Mouse (Mus musculus): Measurements from ENCODE around the gene Camk1g.
A peak's percentile ranks its signal among the peaks of the same experiment; 100 is the strongest.

Gene Camk1g

DNA sequence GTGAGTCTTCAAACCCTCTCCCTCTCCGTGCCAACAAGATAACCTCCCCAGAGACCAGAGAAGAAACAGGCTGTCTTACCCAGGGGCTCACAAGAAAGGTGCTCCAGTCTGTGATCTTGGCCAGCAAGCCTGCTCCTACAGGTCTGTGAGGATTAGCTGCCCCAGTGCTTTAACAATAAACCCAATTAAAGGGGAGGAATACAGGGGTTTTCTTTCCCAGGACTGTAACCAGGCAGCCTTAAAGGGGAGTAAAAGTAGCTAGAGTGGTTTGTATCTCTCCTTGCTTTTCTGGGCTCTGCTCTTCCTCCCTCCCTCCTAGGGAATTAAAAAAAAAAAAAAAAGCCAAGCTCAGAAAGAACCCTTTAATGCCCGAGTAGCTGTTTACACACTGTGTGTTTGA is at the start of gene Camk1g:
TSS of gene Camk1g (minus strand) at position 203 of the 400 bp plus-strand sequence.
- peak; percentile 63 to 77 for DNase-seq (ENCODE audit: low spot score in 2 of 2)

DNA sequence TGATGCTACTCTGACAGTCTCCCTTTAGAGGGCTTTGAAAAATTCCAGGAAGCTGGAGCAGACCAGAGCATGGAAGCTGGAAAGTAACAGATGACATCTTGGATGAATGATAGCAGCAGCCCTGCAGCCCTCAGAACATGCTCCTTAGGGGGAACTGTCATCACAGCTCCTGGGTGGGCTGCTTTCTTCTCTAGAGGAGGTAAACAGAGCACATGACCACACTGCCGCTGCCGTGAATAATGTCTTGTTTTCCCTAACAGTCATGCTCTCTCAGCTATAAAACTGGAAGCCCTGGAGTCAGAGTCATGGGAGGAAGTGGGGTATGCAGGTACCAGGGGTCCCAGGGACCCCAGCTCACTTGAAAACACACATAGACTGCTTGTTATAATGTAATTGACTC is 49.1 kb upstream of the Camk1g start:
- DNase-seq (ENCODE audit: low spot score in 2 of 2): no peak

DNA sequence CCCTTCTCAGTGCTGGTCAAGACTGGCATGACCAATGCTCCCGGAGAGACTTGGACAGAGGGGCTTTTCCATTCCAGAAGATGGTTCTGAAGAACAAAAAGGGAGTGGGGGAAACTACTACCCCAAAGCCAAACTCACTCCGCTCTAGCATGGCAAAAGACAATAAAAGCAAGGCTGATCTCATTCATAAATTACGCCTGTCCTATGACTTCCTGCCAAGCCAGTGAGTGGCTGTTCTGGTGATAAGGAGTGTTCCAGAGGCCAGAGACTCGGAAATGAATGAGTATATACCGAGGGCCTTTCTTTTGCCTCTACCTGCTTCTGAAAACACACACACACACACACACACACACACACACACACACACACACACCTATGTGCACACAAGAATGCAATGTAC is 48.6 kb upstream of the Camk1g start:
- DNase-seq (ENCODE audit: low spot score in 2 of 2): no peak

DNA sequence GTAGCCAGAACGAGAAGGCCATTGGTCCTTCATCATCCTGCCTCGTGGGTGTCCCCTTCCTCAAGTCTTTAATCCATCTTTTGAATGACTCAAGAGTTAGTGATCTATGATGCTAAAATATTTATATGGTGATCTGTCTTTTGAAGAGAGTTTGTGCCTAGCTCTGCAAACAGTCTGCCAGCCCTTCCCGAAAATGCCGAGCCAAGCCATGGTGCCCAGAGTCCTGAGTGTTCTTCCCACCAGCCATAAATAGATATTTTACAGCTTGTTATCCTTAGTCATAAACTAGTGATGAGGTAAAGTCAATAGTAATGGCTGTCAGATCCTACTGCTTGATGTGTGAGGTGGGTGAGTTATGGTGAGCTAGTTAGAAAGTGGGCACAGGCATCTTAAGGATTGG is 44.0 kb upstream of the Camk1g start:
- no peak for DNase-seq (ENCODE audit: low spot score in 2 of 2)

DNA sequence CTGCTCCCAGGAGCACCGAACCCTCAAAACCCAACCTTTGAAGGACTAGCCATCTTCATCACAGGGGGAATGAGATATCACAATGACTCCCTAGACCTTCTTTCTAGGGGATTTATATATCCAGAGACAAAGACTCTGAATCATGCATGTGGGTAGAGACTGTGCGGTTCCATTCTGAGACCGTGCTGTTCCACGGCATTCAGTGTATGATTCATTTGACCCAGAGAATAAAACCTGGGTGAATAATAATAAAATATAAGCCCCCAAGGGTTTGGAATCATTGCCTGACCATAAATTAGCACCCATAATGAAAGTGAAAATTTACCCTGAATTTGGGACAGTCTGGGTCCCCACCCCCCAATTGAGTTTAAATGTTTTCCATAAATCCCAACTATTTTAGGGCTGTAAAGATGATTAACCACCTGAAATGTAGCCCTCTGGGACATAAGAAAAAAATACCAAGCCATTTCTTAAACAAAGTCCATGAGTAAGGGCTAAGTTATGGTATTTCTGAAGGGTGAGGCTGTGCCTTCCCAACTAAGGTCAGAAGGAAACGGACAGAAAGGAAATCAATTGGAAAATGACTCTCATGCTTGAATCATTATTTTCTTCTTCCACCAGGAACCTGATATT is 43.4 kb upstream of the Camk1g start:
- DNase-seq (ENCODE audit: low spot score in 2 of 2): no peak

DNA sequence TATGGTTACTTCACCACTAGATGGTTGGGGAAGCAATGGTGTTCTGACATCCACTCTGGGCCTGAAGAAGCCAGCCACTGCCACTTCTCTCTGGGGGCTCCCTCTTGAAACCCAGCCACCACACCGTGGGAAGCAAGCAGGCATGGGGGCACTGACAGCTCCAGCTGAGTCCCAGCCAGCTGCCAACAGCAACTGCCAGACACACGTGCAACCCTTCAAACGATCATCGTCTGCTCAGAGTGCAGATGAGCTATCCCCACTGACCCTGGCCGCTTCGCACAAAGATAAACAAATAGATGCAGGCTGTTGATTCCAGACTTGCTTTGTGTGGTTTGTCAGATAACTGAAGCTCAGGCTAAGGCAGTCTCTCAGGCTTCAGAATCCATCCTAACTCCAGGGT is 37.4 kb upstream of the Camk1g start:
- DNase-seq (ENCODE audit: low spot score in 2 of 2): no peak

DNA sequence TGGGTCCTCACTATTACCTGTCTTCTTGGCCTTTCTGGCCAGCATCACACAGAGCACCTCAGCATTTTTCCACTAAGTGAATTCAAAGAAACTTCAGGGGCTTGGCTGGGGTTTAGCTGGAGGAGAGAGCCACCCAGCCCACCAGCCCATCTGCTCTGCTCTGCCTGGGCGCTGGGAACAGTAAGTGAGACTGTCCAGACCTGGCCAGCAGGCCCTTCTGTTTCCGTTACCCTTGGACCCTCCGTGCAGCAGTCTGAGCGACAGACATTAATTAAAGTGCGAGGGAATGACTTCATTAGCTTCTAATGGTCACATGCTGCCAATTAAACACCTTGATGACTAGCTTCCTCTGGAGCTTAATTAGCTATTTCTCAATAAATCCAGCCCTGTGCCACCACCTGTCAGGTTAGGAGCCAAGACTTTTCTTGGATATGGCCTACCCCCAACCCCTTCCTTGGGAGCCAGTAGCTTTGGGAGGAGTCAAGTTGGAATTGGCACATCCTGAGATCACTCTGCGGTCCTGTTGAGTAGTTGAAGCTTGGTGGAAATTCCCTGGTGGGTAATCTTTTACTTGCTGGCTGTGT is 36.1 kb upstream of the Camk1g start:
- DNase-seq (ENCODE audit: low spot score in 2 of 2): no peak

DNA sequence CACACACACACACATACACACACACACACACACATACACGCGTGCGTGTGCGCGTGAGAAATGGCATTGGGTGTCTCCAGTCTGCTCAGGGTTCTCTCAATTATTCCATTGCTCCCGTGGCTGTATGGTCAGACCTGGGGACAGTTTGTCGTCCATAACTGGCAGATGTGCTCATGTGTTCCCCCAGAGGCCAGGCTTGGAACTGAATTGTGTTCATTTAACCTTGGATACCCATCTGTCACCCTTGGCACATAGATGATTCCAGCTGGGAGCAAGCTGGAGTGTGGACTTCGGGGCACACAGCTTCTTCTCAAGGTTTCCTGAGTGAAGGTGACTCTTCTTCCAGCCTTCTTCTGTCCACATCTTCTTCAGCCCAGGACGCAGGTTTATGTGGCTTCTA is 31.6 kb upstream of the Camk1g start:
- DNase-seq (ENCODE audit: low spot score in 2 of 2): no peak

DNA sequence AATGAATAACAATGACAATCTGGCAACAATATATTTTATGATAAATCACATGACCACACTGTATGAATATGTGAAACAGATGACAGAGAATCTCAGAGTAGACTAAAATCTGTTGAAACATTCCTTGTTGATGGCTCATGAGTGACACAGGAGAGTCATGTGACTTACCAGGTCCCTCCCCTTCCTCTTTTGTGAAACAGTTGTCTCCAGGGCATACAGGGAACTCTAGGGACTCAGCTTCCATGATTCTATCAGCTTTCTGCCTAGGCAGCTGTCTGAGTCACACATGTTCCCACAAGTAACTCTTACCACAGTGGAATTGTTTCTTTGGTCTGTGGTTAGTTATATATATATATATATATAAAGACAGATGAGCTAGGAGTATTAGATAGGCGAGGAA is 30.2 kb upstream of the Camk1g start:
- no peak for DNase-seq (ENCODE audit: low spot score in 2 of 2)

DNA sequence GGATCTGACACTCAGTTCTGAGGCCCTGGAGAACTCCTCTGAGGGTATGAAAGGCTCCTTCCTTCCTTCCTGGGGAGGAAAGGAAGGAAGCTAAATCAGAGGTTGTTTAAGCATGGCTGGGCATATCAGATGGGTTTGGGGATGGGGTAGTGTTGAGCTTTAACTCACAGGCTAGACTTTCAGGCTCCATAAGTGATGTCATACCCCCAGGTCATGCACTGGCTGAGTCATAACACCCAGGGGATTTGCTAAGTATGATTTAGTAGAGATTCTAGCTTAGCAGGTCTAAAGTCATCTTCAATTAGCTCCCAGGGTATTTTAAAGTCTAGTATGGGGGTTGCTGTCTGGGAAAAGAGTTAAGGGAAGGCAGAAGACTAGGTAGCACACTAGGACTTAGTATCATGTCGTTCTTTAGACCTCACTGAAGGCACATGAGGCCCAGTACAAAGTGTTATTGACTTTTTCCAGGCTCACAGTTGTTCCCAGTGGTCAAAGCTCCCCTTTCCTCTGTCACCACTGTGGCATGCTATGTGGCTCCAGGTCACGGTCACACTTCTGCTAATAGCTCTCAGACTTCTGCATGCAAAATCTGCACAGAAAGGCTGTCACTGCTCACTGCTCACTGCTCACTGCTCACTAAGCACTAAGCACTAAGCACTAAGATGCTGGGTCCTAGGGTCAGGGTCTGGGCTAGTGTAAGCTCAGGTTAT is 28.8 kb upstream of the Camk1g start:
- no peak for DNase-seq (ENCODE audit: low spot score in 2 of 2)

DNA sequence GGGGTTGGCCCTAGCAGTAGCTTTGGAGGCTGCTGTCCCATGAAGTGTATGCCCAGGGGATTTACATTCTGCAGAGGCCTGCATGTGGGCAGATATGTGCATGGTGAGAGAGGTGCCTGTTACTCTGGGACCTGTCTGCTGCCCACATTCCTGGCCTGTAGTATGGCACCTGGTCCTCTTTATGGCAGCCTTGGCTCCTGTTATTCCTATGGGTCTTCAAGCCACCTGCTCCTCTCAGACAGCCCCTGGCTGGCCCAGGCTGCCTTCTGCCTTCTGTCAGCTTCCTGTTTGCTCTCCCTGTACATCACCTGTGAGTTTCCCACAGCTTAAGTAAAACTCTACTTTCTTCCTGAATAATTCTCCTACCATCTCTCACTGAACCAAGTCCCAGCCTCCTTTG is 27.0 kb upstream of the Camk1g start:
- DNase-seq (ENCODE audit: low spot score in 2 of 2): no peak

DNA sequence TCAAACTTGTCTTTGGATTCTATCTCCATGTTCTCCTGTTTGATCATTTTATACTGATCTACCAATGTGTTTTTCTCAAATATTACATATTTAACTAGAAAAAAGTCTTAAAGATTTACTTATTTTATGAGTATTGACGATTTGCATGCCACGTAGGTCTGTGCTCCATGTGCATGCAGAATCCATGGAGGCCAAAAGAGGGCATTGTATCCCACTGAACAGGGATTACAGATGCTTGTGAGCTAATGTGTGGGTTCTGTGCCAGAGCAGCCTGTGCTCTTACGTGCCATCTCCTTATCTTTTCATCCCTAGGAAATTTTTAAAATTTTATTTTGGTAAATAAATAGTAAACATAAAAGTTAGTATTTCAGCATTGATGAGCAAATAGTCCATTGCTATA is 22.2 kb upstream of the Camk1g start:
- DNase-seq (ENCODE audit: low spot score in 2 of 2): no peak

DNA sequence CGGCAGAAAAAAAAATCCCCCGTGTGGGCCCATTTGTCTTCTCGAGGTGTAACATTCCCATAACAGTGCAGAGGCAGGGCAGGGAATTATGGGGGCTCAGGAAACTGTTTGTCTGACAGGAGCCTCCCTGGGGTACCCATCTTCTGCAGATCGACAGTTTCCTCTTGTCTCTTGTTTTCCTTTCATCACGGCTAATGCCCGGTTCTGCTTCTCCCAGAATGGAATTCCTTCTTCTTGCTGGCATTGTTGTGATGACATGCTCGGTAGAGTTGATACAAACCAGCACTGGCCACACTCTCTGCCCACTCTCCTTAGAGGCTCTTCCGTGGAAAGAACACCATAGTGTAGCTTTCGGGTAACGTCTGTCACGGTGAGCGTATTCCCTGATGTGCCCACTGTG is 19.9 kb upstream of the Camk1g start:
- DNase-seq (ENCODE audit: low spot score in 2 of 2): no peak

DNA sequence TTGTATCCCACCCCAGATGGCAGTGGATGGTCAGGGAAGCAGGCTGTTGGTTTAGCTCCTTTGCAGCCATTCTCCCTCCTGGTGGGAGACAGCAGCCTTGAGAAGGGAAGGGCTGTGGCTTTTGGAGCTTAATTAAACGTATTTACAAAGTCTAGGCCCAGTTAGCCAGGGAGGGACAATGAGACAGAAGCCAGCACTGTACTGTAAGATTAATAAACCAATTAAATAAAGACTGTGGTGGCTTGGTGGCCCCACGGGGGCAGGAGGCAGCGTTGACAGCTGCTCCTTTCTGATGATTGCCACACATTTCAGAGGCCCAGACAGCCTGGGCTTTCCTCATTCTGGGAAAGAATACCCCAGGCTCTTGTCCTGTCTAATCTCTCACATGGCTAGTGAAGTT is 19.4 kb upstream of the Camk1g start:
- DNase-seq (ENCODE audit: low spot score in 2 of 2): no peak

DNA sequence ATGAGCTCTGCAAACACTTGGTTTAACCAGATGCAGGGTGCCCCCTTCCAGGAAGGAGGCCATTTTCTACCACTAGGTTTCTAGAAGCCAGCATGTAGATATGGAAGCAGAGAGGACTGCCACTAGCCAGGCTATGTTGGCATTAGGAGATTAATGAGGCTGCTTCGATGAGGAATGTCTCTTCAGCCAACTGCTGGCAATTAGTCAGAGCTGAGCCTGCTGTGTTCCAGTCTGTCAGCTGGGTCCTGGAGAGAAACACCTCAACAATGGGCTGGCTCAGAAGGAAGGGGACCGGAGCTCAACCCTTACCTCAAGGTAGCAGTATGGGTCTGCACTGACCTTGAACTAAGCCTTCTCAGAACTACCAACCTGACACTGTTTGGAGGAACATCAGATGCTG is 17.1 kb upstream of the Camk1g start:
- DNase-seq (ENCODE audit: low spot score in 2 of 2): no peak

DNA sequence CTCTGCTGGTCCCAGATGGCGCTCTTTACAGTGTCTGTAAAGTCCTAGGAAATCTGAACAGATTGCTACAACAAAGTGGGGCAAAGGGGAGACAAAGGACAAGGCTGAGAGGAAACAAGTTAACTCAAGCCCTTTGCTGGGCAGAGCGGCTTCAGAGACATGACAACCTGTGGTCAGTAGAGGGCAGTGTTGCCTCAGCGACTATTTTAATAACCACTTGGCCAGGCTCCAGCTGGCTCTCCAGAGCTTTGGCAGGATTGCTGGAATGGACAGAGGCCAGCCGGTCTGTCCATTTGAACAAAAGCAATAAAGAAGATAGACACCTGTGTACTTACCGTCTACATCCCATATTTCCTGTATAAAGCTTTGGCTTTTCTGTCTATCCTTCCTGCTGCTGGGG is 16.0 kb upstream of the Camk1g start:
- DNase-seq (ENCODE audit: low spot score in 2 of 2): peak; percentile 87 to 89

DNA sequence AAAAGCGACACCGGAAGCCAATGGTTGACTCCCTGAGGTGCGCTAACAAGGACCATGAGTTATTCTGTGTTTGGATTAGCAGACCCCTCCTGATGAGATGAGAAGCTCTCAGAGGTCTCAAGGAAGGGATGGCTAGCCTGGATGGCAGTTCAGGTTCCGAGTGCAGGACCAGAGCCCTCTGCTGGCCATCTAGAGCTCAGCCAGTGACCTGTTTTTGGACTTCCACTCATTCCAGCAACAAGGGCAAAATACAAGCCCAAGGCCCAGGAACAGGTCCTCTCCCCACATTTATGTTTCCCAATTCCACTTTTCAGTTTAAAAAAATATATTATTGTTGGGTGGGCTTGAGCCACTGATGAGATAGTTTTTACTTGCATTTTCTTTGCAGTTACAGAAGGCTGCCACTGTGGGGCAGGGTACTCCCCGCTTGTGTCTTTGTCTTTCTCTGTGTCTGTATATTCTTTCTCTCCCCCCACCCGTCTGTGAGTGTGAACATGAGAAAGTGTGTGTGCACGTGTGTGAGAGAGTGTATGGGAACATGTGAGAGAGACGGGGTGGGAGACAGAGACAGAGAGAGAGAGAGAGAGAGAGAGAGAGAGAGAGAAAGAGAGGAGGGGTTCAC is 12.9 kb upstream of the Camk1g start:
- peak; percentile 49 to 58 for DNase-seq (ENCODE audit: low spot score in 2 of 2)

DNA sequence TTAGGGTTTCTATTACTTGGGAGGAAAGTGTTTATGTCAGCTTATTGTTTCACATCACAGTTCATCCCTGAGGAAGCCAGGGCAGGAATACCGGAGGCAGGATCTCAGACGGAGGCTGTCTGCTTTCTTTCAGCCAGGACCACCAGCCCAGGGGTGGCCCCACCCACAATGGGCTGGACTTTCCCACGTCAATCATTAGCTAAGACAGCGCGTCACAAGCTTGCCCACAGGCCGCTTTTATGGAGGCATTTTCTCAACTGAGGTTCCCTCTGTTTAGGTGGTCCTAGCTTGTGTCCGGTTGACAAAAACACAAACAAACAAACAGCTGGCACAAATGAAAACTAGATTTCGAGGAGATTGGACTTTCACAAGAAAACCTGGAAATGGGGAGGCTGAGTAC is 12.3 kb upstream of the Camk1g start:
- no peak for DNase-seq (ENCODE audit: low spot score in 2 of 2)

DNA sequence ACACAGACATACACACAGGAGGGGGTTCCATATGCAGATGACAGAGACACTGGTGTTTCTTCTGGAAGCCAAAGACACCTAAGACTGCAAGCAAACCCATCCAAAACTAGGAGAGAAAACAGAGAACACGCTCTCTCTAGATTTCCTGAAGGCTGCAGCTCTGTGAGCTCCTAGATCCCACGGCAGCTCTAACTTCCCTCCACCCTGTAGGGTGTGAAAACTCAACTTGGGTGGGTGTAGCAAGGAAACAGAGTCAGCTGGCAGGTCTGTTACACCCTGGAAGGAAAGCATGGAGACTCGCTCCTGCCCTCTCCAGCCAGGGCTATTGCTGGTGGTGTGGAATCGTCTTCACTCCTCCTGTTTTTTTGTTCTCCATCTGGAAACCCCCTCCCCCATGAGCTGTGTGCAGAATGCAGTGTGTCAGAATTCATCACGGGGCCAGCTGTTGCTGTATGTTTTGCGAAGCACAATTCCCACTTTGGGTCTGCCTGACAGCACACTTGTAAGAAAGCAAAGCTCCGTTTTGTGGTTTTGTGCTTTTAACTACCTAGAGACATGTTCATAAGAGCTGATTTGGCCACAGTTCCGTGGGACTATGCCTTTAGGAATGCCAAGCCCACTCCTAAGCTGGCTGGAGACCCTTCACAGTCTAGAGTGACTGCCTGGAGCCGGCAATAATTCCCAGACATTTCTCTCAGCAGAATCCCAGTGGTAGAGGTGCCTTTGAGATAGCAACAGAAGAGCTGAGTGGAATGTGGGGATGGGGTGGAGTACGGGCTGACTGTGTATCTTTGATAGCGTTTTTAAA is 11.7 kb upstream of the Camk1g start:
- DNase-seq (ENCODE audit: low spot score in 2 of 2): peak; percentile 53 to 62

DNA sequence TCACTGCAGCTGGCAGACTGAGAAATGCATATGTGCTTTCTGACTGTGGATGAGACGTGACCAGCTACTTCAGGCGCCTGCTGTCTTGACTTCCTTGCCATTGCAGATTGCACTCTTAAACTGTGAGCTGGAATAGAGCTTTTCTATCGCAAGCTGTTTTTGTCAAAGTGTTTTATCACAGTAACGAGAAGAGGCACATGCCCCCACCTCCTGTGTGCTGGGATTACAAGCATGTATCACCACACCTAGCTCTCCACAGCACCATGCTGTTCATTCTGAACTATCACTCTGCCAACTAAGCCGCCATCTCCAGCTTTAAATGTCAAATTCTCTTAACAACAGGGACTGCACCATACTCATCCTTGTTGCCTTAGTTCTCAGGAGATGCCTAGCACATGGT is 10.8 kb upstream of the Camk1g start:
- no peak for DNase-seq (ENCODE audit: low spot score in 2 of 2)

DNA sequence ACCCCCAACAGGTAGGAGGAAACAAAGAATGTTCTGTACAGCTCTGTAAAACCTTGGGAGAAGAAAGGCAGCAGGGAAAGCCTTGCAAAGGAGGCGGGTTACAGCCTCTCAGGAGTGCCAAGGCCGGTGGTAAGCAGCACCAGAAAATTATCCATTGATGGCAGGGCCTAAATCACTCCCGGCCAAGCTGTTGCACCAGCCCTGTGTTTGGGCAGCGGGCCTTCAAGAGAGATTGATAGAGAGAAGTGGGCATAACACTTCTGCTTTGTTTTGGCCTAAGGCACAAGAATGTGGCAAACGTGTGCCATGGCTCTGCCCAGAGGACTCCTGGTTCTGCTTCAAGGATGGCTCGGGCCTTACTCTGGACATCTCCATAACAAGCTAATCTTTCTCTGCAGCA is 9.5 kb upstream of the Camk1g start:
- DNase-seq (ENCODE audit: low spot score in 2 of 2): no peak

DNA sequence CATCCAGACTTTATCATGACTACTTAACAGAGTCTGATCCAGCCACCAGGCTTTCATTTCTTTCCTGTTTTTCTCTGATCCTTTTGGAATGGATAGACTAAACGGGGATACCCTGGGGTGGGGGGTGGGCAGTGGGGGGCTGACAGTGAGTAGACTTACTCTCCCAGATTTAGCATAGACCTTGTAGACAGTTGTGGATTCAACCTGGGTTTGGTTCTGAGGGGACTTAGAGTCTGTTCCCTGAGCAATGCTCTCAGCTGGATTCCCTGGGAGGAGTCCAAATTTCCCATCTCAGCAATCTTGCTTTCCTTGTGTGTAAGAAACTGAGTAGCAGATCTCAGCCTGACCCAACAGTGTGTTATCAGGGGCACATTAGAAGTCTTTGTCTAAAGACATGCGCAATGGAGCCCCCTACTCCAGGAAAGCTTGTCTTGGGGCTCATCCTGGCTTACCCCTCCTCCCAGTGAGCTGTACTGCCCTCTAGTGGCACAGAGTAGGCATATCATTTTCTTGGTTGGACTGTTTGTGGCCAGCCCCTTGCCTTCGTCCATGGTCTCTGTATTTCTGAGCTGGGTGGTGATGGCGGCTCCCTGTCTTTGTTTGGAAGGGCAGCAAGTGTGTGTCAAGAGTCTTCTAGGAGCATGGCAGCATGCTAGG is 6.5 kb upstream of the Camk1g start:
- peak; percentile 49 to 66 for DNase-seq (ENCODE audit: low spot score in 2 of 2)
